Mouse (Mus musculus): Measurements from ENCODE around the gene Adarb2.

GRCm38 (mm10) chr13:8692787-8693186 is 490.1 kb downstream of the Adarb2 start:
- TF ChIP-seq POLR2A (IDR thresholded peaks at IDR 0.05; ENCODE audit: low read depth, low read length) (no peak), CTCF (conservative IDR thresholded peaks at IDR 0.05 in 1 of 2, IDR thresholded peaks at IDR 0.05 in 1 of 2; ENCODE audit: low read depth in 2 of 2, low read length in 2 of 2) (no peak), SIN3A (IDR thresholded peaks at IDR 0.05; ENCODE audit: low read length) (no peak), CHD2 (IDR thresholded peaks at IDR 0.05; ENCODE audit: low read length) (no peak), ETS1 (conservative IDR thresholded peaks at IDR 0.05; ENCODE audit: low read depth, low read length) (no peak), EP300 (IDR thresholded peaks at IDR 0.05; ENCODE audit: low read length) (no peak)
